Mouse (Mus musculus): Measurements from ENCODE around the gene N4bp2l2.

- TF ChIP-seq POLR2A (IDR thresholded peaks at IDR 0.05; ENCODE audit: control insufficient read depth, low read depth, low read length): no peak
- TF ChIP-seq CTCF (IDR thresholded peaks at IDR 0.05; ENCODE audit: control insufficient read depth, insufficient read depth, insufficient replicate concordance, low read depth, low read length): no peak
Observed at GRCm38 (mm10) chr5:150578613-150579171, 87.3 kb downstream of the N4bp2l2 start.
